Mouse (Mus musculus) v-Abl transformed pro-B cells (cell line): ENCODE measurements at regions not wholly inside any gene's neighbourhood (a gene's known extent, or its start where the extent isn't known, plus 50 kb on each side); places are given as distances from the start of the nearest gene placed in this dataset.
"Not testable (repeated sequence)": the region's sequence is repeated elsewhere in the genome, so short reads cannot be mapped to it uniquely, and the experiment has no call there.

ENCODE experiments used
- in situ Hi-C, 2 experiments: fragments of 400-800 bp; cut with MboI; formaldehyde crosslinking; loops; one replicate each; pipeline ENCODE4 v1.15.1; 2025; ENCODE audit not compliant: unreplicated experiment in 2 of 2

DNA sequence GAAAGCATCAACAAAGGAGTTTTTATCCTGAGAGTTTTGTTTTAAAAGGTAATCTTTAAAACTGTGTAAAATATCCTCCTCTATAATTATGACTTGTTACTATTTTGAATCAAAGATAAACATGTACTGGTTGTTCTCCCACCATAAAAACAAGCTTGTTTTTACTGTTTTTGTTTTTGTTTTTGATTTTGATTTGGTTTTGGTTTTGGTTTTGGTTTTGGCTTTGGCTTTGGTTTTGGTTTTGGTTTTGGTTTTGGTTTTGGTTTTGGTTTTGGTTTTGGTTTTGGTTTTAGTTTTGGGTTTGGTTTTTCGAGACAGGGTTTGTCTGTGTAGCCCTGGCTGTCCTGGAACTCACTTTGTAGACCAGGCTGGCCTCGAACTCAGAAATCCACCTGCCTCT, 120.9 kb upstream of the Slc13a1 start:
- in situ Hi-C loops: not testable (repeated sequence)

DNA sequence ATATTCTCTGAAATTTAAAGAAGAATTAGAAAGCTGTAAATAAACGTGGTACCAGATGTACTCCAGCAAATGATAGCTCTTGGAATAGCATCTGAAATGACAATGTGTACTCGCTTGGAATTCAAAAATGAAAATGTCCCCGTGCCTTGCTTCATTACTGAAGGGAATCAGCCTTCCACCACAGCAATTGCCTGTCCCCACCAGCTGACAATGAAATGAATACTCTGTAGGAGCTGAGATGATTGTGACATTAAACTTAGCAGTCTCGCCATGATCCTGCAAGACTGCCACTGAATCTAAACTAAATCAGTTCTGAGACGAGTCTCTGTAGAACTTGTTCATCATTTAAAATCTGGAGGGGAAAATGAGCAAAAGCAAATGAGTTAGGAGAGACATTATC, 104.9 kb upstream of the Slc13a1 start:
- in situ Hi-C loops: no loop called here

DNA sequence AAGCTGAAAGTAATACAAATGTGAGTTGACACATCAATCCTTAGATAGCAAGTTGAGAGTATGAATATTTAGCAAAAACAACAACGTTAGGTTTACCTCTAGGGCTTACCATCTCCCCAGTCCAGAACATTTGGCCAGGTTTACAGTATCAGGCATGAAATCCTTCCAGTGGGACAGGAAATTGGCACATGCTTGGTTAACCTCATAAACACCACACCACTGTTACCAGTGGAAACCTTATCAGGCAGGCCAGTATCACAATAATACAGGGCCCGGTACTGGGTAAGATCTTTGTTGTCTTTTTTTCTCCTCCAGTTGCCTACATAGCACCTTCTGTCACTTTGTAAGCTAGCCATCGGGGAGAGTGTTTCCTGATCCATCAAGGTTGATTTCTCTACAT, 101.7 kb upstream of the Slc13a1 start:
- in situ Hi-C loops: no loop called here

DNA sequence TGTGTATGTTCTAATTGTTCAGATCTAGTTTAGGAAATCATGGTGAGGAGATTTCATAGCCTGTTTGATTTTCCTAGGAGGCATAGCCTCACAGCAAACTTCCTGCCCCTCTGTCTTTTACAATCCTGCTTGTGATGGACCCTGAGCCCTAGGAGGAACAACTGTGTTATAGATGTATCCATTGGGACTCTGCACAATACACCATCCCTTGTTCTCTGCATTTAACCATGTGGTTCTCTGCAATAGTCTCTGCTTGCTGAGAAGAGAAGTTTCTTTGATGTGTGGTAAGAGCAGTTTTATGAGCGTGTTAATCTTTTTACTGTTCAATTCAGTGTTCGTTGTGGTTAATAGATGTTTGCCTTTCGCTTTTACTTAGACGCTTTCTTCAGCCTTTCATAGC, 95.9 kb upstream of the Slc13a1 start:
- in situ Hi-C loops: no loop called here

DNA sequence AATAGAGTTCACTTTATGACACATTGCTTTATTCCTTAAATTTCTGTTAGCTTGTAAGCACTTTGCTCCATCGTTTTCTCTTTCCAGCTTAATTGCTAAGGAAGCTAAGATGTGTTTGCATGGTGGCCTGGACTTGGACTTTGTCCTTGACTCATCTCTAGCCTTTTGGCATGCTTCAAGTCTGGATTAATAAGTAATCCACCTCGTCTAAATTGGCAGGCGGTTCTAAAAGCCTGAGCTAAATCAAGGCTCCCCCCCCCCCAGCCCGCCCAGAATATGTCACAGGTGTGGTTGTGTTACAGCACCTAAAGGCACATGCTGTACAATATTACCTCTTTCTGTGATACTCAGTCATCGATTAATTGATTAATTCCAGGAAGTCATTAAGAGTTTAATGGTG, 94.7 kb upstream of the Slc13a1 start:
- in situ Hi-C loops: no loop called here

DNA sequence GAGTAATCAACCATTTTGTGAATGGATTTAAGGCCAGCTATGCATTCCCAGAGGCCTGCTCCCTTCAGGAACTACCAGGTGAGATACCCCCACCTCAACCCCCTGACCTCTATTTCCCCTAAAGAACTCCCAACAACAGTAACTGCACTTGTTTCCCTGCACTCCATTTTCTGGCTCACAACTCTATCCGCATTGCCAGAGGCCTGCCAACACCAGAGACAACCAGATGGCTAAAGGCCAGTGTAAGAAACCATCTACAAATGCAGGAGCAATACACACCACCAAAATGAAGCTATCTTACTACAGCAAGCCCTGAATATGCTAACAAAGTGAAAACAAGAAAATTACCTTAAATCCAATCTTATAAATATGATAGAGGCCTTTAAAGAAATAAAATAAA, 77.7 kb upstream of the Slc13a1 start:
- in situ Hi-C loops: no loop called here

DNA sequence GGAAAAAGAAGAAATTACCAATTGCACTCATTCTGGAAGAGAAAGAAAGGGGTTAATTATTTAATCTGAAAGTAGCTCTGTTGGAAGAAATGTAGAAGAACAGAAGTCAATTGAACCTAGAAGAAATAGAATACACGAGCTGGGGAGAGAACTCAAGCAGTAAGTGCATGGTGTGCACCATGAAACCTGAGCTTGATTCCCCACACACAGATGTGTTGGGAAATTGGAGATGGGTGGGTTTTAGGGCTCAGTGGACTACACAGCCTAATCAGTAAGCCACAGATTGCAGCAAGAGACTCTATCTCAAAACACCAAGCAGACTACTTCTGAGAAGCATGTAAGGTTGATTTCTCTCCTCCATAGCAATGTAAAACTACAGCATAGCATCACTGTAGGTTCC, 70.6 kb upstream of the Slc13a1 start:
- in situ Hi-C loops: no loop called here

DNA sequence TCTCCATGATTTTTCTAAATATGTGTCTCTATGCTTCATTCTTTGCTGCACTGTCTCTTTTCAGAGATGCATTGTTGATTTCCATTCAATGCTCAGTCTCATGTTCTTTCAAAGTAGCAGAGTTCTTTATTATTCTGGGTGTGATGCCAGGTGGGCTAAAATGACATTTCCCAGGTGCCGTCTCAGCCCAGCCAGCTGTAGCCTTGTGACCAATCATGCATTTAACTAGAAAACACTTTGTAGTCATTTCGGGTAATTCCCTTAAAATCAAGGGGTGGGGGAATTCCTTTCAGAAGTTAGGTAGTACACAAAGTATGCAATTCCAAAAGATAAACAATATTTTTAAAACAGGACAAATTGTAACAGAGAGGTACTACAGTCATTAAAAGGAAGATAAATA, 70.2 kb upstream of the Slc13a1 start:
- in situ Hi-C loops: no loop called here

DNA sequence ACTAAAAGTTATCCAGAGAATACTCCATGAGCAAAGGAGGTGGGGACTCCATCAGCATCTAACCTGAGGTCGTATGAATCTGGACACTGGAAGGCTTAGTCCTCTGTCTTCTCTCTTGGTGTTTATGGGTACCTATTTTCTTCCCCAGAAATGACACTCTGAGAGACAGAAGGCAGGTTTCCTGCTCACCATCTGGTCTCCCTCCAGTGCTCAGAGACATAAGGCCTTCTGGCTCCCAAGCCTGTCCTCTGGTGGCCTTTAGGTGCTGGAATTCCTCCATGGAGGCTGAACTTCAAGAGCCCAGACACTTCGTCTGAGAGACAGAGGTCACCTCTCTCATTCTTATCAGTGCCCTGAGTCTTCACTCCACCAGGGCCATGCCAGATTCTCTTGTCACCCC, 65.7 kb upstream of the Slc13a1 start:
- in situ Hi-C loops: no loop called here

DNA sequence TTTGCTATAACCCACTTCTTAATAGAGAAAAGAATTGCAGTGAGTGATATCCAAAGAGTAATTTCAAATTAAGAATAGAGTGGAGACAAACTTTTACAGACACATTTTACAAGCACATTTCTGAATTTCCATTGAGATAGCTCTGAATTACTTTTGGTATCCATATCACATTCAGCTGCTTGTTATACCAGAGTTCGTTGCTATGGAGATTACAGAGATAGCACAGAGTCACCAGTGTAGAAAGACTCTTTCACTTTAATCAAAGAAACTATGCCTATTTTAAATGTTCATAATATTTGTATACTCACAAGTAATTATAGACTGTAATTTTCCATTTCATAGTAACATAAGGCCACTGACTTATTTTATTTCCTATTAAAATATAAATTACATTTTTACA, 52.7 kb upstream of the Slc13a1 start:
- in situ Hi-C loops: no loop called here

DNA sequence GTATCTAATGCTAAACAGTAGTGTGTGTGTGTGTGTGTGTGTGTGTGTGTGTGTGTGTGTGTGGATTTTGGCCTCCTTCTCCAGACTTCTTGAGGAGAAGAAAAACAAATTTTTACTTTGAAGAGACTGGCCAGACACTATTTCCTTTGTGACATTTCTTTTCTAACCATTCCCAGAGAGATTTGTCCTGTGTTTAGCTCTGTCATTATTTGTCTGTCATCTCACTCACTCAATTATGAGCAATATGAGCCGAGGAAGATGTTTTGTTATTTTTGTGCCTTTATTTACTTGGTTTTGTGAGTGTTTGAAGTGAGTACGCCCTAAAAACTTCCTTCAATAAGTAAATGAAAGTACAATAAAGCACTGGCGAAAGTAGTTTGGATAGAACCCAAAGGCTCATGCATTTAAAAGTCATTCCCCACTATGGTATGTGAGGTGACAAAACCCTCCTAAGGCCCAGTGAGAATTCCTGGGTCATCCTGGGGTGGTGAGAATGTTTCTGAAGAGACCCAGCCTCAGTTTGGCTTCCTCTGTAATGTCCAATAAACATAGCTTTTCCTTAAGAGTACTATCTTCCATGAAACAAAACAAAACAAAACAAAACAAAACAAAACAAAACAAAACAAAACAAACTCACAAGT, 52.1 kb upstream of the Slc13a1 start:
- in situ Hi-C loops: no loop called here
